Mouse (Mus musculus) bone marrow, adult 2 months (tissue): ENCODE data around the gene Prkcb. TPM values are rescaled to one million over a fixed set of nuclear protein-coding genes. Genes with fewer than 3 reads are reported as not detected.
A peak's percentile ranks its signal among the peaks of the same experiment; 100 is the strongest.

Source experiments
- H3K27ac ChIP-seq: fragments of 200-500 bp; 2 replicates; pipeline ENCODE4 v1.5.1; 2012; ENCODE audit warnings: low read depth, mild to moderate bottlenecking, control low read depth, inconsistent platforms, low read length; ENCODE audit not compliant: control insufficient read depth, poor library complexity, insufficient read depth
- H3K4me1 ChIP-seq: fragments of 200-500 bp; 2 replicates; pipeline ENCODE4 v1.6.1; 2011; ENCODE audit warnings: low read length; ENCODE audit not compliant: control insufficient read depth, insufficient read depth
- H3K4me3 ChIP-seq: fragments of 200-500 bp; replicated peaks from 2 replicates; pipeline ENCODE3; 2011; ENCODE audit warnings: mild to moderate bottlenecking, low read depth, low read length, control low read depth; ENCODE audit not compliant: control insufficient read depth
- CTCF ChIP-seq: fragments of 200-500 bp; IDR thresholded peaks from 2 replicates; pipeline ENCODE4 v1.5.1; 2011; ENCODE audit warnings: low read length, control low read depth; ENCODE audit not compliant: control insufficient read depth, insufficient read depth
- POLR2A ChIP-seq: fragments of 200-500 bp; IDR thresholded peaks from 2 replicates; pipeline ENCODE4 v1.6.1; 2011; ENCODE audit warnings: low read depth, mild to moderate bottlenecking, control low read depth, low read length, borderline replicate concordance; ENCODE audit not compliant: control insufficient read depth
- WGBS: fragments of 180-500 bp; shearing (Covaris S2); methylation state at CpG from one replicate; pipeline ENCODE4 v1.1.7; 2018; 5-methylcytosine and 5-hydroxymethylcytosine counted together
- polyA plus RNA-seq: library from polyadenylated mRNA; stranded (reverse); fragments of >200 nt; gene quantifications from 2 replicates; pipeline ENCODE4 v1.2.4, GENCODE M21; 2011; ENCODE audit warnings: low replicate concordance; ENCODE audit not compliant: missing spikeins, insufficient read depth, insufficient read length

Prkcb gene
- polyA plus RNA-seq, 1 experiment = 115 TPM

DNA sequence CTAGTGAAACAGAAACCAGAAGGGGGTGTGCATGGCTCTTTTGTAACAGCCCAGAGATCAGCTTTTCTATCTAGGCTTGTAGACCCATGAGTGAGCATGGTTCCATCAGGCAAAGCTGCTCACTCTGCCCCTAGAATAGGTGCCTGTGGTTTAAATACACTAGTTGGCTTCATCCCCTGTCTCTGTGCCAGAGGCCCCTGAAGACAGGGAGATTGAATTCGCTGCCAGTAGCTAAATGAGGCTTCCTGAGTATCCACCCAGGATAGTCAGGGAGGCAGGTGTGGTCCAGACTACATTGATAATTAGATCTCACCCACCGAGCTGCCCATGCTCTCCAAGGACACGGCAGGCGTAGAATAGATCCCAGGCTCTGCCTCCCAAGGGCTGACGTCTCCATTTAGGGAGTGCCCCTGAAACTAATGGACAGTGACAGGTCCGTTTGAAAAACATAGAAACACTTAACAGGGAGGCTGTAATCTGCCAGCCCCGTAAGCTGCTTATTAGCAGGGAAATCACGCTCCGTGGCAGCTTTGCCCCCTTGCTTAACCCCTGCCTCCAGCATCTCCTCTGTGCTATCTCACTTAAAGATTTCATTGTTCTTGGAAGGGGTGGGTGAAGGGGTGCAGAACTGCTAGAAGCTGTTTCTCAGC is 333.7 kb downstream of the Prkcb start:
- 72% methylated on average over 9 of the region's 9 CpGs for WGBS
- TF ChIP-seq POLR2A = no peak
- no peak for TF ChIP-seq CTCF
- H3K4me3 ChIP-seq = no peak overlapping the region
- no peak overlapping the region for H3K27ac ChIP-seq
- no peaks in the 10 kb centered on the region for H3K4me1 ChIP-seq

DNA sequence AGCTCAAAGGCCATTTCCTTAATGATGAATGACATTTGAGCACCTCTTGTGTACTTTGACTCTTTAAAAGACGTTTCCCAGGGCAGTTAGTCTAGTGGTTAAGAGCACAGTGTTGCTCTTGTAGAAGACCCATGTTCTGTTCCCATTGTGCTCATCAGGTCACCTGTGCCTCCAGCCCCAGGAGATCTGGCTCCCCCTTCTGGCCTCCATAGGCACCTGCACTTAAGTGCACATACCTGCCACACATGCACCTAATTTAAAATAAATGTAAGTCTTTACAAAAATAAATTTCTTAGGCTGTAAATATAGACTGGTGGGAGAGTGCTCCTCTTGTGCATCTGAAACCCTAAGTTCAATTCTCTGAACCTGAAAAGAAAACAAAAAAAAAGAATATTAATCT is 335.2 kb downstream of the Prkcb start:
- H3K4me1 ChIP-seq = no peaks in the 10 kb centered on the region
- no peak overlapping the region for H3K4me3 ChIP-seq
- no peak overlapping the region for H3K27ac ChIP-seq
- no peak for TF ChIP-seq POLR2A
- peak; percentile 27; the same call in 1 of the 2 replicates for TF ChIP-seq CTCF
- 62% methylated on average over 1 of the region's 1 CpGs for WGBS

DNA sequence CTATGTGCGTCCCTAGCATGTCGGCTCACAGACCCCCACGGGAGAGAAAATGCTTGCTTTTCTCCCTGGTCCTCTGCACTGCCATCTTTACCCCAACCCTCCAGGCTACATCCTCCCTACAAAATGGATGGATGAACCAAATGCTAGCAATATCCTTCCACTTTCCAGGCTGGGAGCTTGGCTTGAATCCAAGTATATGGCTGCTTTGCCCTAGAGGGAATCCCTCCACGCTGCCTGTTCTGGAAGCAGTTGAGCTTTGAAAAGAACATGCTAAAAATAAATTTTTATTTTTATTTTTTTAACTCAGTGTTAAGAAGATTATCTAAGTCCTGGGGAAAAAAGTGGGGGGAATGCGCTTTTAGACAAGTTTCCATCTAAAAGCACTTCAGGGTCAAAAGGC is 339.5 kb downstream of the Prkcb start:
- TF ChIP-seq CTCF = no peak
- TF ChIP-seq POLR2A = no peak
- Histone ChIP-seq H3K4me3 (no peak overlapping the region), H3K27ac (no peak overlapping the region), H3K4me1 (no peaks in the 10 kb centered on the region)
- 91% methylated on average over 5 of the region's 5 CpGs for WGBS

- Histone ChIP-seq H3K4me1 (no peaks in the 10 kb centered on the region), H3K27ac (no peak overlapping the region), H3K4me3 (no peak overlapping the region)
- WGBS = 77% methylated on average over 2 of the region's 2 CpGs
- TF ChIP-seq POLR2A = no peak
- TF ChIP-seq CTCF = no peak
Observed at GRCm38 (mm10) chr7:122630386-122630785, 341.8 kb downstream of the Prkcb start.

GRCm38 (mm10) chr7:122631151-122631550 is 342.6 kb downstream of the Prkcb start:
- WGBS = 67% methylated on average over 3 of the region's 3 CpGs
- TF ChIP-seq CTCF = no peak
- no peak for TF ChIP-seq POLR2A
- Histone ChIP-seq H3K27ac (no peak overlapping the region), H3K4me3 (no peak overlapping the region), H3K4me1 (no peaks in the 10 kb centered on the region)

DNA sequence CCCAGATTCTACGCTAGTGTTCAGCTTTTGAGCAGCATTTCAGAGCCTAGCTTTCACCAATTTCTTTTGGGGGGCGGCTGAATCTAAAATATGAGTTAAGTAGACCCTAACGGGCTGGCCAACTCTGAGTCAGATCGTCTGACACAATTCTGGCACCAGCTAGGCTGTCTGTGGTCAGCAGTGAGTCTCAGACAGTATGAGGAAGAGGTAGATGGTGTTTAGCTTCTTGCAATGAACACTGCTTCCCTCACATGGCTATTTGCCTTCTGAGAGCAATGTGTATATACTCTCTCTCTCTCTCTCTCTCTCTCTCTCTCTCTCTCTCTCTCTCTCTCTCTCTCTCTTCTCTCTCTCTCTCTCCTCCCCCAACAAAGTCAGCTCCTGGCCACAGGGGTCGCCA is 344.4 kb downstream of the Prkcb start:
- no peak overlapping the region for H3K27ac ChIP-seq
- H3K4me1 ChIP-seq = no peaks in the 10 kb centered on the region
- 53% methylated on average over 5 of the region's 5 CpGs for WGBS
- TF ChIP-seq POLR2A (no peak), CTCF (no peak)
- no peak overlapping the region for H3K4me3 ChIP-seq

DNA sequence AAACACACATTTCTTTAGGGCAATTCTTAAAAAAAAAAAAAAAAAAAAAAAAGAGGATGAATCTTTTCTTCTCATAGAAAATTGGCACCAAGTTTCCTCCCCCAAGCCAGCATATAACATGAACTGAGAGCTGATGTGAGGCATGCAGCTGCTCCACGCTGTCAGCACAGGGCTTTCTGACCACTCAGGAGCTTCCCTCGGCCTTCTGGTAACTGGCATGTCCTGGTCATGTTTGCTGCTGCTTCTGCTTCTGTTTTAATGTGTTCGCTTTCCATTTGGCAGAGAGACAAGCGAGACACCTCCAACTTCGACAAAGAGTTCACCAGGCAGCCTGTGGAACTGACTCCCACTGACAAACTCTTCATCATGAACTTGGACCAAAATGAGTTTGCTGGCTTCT is 344.9 kb downstream of the Prkcb start:
- WGBS = 78% methylated on average over 5 of the region's 5 CpGs
- Histone ChIP-seq H3K4me3 (no peak overlapping the region), H3K4me1 (no peaks in the 10 kb centered on the region), H3K27ac (no peak overlapping the region)
- TF ChIP-seq CTCF (no peak), POLR2A (no peak)

DNA sequence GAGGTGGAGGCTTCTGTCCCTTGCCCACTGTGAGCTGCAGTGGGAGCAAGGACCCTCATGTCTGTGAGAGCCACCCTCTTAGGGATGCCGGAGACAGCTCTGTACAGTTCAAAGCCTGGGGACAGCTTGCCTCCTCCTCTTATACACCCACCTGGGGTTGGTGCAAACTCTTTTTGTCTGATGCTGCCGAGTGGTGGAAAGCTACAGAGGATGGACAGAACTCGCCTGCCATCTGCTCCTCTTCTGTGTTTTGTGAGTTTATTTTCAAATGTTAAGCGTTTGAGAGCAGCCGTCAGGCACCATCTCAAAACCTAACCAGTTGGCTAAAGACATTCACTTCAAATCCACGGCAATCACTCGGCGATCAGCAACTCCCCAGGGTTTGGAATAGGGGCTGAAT is 355.1 kb downstream of the Prkcb start:
- H3K4me3 ChIP-seq = no peak overlapping the region
- no peak for TF ChIP-seq POLR2A
- TF ChIP-seq CTCF = no peak
- no peak overlapping the region for H3K27ac ChIP-seq
- no peaks in the 10 kb centered on the region for H3K4me1 ChIP-seq
- WGBS = 80% methylated on average over 8 of the region's 8 CpGs

DNA sequence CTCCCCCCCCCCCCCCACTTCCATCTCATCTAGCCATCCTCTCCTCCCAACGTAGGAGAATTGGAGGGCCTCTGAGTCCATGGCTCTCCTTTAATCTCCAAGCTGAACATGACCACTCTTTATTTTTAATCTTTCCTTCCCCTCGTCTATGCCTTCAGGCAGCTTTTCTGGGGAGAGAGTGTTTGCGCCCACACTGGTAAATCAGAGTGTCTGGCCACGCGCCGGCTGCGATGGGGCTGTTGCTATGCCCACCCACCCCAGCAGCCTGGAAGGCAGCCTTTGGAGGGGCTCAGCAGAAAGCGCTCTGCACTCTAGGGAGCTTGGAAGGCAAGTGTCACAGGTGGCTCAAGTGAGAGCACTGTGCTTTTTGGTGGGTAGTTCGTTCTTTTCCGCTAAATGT is 360.8 kb downstream of the Prkcb start:
- Histone ChIP-seq H3K4me3 (no peak overlapping the region), H3K4me1 (no peaks in the 10 kb centered on the region), H3K27ac (no peak overlapping the region)
- WGBS = 84% methylated on average over 10 of the region's 10 CpGs
- TF ChIP-seq CTCF (no peak), POLR2A (no peak)
